Mouse (Mus musculus): ENCODE results near the gene Dgat2. TPM values are rescaled to one million over a fixed set of nuclear protein-coding genes. Genes with fewer than 3 reads are reported as not detected.

Gene Dgat2
- total RNA-seq, 1 experiment from 2014 or later = 26.4 TPM

GRCm38 (mm10) chr7:99120865-99121521 is 61.5 kb downstream of the Dgat2 start:
- ATAC-seq (ENCODE audit: extremely low read depth, insufficient number of reproducible peaks, low FRiP score, poor library complexity, severe bottlenecking) = peak; percentile 64; the same call in 1 of the 2 replicates

DNA sequence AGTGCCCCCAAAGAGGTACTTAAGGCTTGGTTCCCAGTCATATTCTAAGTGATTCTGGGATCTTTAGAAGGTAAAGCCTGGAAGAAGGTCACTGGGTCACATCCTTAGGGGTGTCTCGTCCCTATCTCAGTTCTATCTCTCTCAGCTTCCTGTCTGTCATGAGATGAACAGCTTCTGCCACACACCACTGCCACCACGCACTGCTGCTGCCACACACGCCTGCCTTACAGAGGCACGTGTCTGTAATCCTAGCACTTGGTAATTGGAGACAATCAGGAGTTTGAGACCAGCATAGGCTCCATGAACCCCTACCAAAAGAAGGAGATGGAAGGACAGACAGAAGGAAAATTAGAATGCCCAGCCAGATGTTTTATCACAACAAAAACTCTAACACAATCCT is 62.4 kb downstream of the Dgat2 start:
- ATAC-seq (ENCODE audit: extremely low read depth, insufficient number of reproducible peaks, low FRiP score, poor library complexity, severe bottlenecking) = no peak

DNA sequence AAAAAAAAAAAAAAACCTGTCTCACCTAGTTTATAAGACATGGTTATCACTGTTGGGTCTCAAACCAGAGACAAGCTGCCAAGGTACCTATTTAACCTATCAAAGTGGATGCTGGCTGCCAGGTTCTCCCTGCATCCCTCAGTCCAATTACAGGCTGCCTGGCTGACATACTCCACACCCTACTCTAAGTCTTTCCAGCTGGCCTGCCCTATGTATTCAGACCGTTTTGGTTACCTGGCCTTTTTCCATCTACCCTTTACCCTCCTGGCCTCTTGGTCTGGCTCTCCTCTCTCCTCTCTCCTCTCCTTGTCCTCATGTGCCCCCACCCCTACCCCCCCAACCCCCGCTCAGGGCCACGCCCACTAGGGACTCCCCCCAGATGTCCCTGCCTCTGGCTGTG is 65.7 kb downstream of the Dgat2 start:
- no peak for ATAC-seq (ENCODE audit: extremely low read depth, insufficient number of reproducible peaks, low FRiP score, poor library complexity, severe bottlenecking)

GRCm38 (mm10) chr7:99114006-99114726 is 68.4 kb downstream of the Dgat2 start:
- ATAC-seq (ENCODE audit: extremely low read depth, insufficient number of reproducible peaks, low FRiP score, poor library complexity, severe bottlenecking) = no peak

DNA sequence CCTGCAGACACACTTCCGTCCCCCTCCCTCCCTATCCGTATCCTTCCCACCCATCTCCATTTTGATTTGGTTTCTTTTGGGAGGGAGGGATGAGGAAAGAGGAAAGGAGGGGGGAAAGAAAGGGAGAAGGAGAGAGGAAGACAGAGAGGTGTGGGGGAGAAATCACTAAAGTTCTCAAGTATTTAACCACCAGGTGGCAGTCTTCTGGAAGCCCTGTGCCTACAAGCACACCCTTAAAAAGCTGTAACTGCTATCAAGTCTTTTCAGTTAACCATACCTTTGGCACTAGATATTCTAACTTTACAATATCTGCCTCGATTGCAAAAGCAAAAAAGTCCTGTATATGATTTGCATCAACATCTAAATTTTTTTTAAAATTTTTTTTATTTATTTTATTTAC is 75.0 kb downstream of the Dgat2 start:
- ATAC-seq (ENCODE audit: extremely low read depth, insufficient number of reproducible peaks, low FRiP score, poor library complexity, severe bottlenecking) = peak; percentile 72; the same call in 1 of the 2 replicates

GRCm38 (mm10) chr7:99106714-99107270 is 75.7 kb downstream of the Dgat2 start:
- ATAC-seq (ENCODE audit: extremely low read depth, insufficient number of reproducible peaks, low FRiP score, poor library complexity, severe bottlenecking) = no peak

Other genes with a start within 250 kb of the Dgat2 start
- 90.1 and 93.1 TPM in 2 replicates for gene Uvrag, start 41.6 kb downstream of the Dgat2 start, total RNA-seq (2017)
- not detected in 2 replicates for gene Mogat2, start 55.9 kb upstream of the Dgat2 start, total RNA-seq (2017)
- 0.37 and 0.93 TPM in 2 replicates for gene Map6, start 84.7 kb upstream of the Dgat2 start, total RNA-seq (2017)
- gene Serpinh1, start 170.5 kb upstream of the Dgat2 start, total RNA-seq (2017) = 0.58 TPM in 1 of 2 replicates, not detected in the other
- 0.35 and 1.7 TPM in 2 replicates for gene Gdpd5, start 198.7 kb upstream of the Dgat2 start, total RNA-seq (2017)